Mouse (Mus musculus) kidney, adult 2 months (tissue): ENCODE results near the gene Slbp.

ENCODE experiments used
- CTCF ChIP-seq: fragments of 200-500 bp; conservative IDR thresholded peaks from 2 replicates; pipeline ENCODE4 v1.5.1; 2011; ENCODE audit warnings: low read depth, mild to moderate bottlenecking, control low read depth, low read length, moderate library complexity, mixed read lengths; ENCODE audit not compliant: insufficient read depth, insufficient read length
- POLR2A ChIP-seq: fragments of 200-500 bp; IDR thresholded peaks from one replicate; pipeline ENCODE4 v1.6.1; 2011; ENCODE audit warnings: low read depth, low read length, control low read depth

DNA sequence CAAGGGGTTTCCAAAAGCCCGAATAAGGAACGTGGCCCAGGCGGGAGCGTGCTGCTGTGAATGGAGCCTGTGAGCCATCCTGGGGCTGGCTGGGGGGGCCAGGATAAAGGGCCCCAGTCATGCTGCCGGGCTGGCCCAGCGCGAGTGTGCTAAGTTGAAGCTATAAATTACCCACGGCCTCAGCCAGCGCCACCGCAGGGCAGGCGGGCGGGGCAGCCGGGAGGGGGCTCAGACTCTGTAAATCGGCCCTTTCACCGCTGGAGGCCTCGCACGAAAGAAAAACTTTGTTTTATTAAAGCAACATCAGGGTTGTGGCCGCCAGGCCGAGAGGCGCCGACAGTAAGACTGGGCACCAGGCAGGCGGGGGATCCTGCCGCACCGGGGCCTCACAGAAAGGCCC lies 40.0 kb upstream of the Slbp start:
- no peak for TF ChIP-seq POLR2A
- TF ChIP-seq CTCF, result no peak
